Mouse (Mus musculus) gastrocnemius, postnatal 14 days (tissue): ENCODE data around the gene Ccdc187. TPM values are rescaled to one million over a fixed set of nuclear protein-coding genes. Genes with fewer than 3 reads are reported as not detected.

Experiments used
- DNase-seq: peaks from one replicate; pipeline ENCODE4 v3.0.0; 2021; ENCODE audit warnings: mixed read lengths
- intact Hi-C: fragments of 180-260 bp; cut with DNase I; formaldehyde crosslinking; loops from one replicate; pipeline ENCODE4 v1.15.1; 2025; ENCODE audit warnings: low total_unique reads
- long read RNA-seq, 2 experiments: library from polyadenylated mRNA; stranded (forward); transcript quantifications; one replicate each; pipeline ENCODE4 v2.0.0; 2021
- total RNA-seq, 2 experiments: library from RNA; stranded (reverse); gene quantifications; 2 replicates each; pipeline ENCODE4 v1.2.3; 2021

Gene Ccdc187
- total RNA-seq, result under 1 TPM; 0.04 to 0.09 TPM
- long read RNA-seq, experiment 1, result 0 reads
- long read RNA-seq, experiment 2, result 0 reads

- intact Hi-C loops, result no loop called here
- no peak for DNase-seq
Observed at GRCm38 (mm10) chr2:26294457-26294856, at the start of gene Ccdc187. Gene Ccdc187, minus strand, starts transcription at chr2:26294557.

- intact Hi-C loops, result no loop called here
Observed at GRCm38 (mm10) chr2:26342609-26343490, 48.5 kb upstream of the Ccdc187 start.

GRCm38 (mm10) chr2:26342044-26342443 is 47.7 kb upstream of the Ccdc187 start:
- peak; percentile 74 for DNase-seq
- intact Hi-C loops, result no loop called here

More at GRCm38 (mm10) chr2:26342609-26343490, 48.5 kb upstream of the Ccdc187 start:
- DNase-seq, result no peak

GRCm38 (mm10) chr2:26341510-26341981 is 47.2 kb upstream of the Ccdc187 start:
- intact Hi-C loops, result no loop called here
- no peak for DNase-seq

- DNase-seq, result no peak
- intact Hi-C loops, result no loop called here
Observed at GRCm38 (mm10) chr2:26339204-26339551, 44.8 kb upstream of the Ccdc187 start.

- intact Hi-C loops, result no loop called here
- DNase-seq, result no peak
Observed at GRCm38 (mm10) chr2:26338302-26339203, 44.2 kb upstream of the Ccdc187 start.

DNA sequence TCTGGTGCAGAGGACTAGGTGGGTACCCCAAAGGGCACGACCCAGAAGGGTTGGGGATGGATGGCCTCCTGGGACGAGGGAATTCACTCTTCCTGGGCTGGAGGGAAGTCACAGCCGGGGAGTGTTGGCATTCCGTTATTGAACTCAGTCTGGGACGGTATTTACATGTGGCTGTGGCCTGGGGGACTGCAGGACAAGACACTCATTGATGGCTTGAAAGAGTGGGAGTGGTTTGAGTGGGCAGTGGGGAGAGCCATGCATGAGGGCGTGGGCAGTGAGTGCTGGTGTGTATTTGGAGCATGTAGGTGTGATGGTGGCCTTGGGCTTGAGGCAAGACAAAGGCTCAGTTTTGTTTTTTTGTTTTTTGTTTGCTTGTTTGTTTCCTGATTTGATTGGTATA is 36.3 kb upstream of the Ccdc187 start:
- no peak for DNase-seq
- intact Hi-C loops, result no loop called here

- DNase-seq, result no peak
- intact Hi-C loops, result no loop called here
Observed at GRCm38 (mm10) chr2:26330056-26330468, 35.7 kb upstream of the Ccdc187 start.

GRCm38 (mm10) chr2:26329402-26329801 is 35.0 kb upstream of the Ccdc187 start:
- intact Hi-C loops, result loop anchor here (5.0 kb wide), 1 partner anchor 238 kb away; no protein-coding TSS in a partner anchor

GRCm38 (mm10) chr2:26327852-26328251 is 33.5 kb upstream of the Ccdc187 start:
- intact Hi-C loops, result loop anchor here (5.0 kb wide), 1 partner anchor 239 kb away; no protein-coding TSS in a partner anchor
- DNase-seq, result peak; percentile 7

More at GRCm38 (mm10) chr2:26329402-26329801, 35.0 kb upstream of the Ccdc187 start:
- peak; percentile 55 for DNase-seq

- intact Hi-C loops, result loop anchor here (5.0 kb wide), 1 partner anchor 242 kb away; no protein-coding TSS in a partner anchor
Observed at GRCm38 (mm10) chr2:26325386-26326181, 31.2 kb upstream of the Ccdc187 start.

DNA sequence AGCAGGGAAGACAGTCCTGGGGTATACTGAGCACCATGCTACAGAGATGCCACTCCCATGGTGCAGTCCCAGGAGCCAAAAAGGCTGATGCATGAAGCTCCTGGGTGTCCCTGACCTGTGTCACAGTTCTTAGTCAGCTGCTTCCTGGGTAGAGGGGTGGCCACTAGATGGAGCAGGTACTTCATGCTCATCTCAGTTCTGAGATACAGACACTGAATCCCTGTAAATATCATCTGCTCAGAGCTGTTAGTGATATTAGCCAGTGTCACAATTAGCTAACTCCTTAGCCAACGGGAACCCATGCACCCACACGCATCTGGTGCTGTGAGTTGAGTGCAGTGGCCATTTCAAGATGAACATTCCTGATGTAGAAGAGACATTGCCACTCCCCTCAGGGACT is 30.6 kb upstream of the Ccdc187 start:
- intact Hi-C loops, result loop anchor here (5.0 kb wide), 1 partner anchor 242 kb away; no protein-coding TSS in a partner anchor
- peak; percentile 17 for DNase-seq

More at GRCm38 (mm10) chr2:26325386-26326181, 31.2 kb upstream of the Ccdc187 start:
- DNase-seq, result peak; percentile 75

DNA sequence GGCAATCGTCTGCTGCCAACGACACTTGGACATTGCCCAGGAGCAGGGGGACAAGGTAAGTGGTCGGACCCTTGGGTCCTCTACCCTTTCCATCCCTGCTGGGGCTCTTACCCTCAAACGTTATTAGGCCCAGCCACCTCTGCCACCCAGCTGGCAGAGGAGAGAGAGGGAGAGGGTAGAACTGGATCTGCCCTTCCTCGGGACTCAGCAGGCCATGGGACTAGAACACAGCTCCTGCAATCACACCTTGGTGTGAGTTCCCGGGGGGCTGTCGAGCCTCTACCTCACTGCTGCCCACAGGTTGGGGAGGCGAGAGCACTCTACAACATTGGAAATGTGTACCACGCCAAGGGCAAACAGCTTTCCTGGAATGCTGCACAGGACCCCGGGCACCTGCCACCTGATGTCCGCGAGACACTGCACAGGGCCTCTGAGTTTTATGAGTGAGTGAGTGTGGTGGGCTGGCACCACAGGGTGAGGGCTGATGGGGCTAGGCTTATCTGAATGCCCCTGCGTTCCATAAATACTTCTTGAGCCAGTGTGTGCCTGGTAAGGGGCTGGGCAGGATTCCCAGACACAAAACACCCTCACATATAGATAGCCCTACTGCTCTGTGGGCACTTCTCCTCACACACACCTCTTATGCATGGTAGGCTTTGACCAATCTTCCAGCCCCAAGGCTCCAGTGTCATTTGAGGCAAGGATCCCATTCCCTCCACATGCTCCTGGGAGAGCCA is 29.4 kb upstream of the Ccdc187 start:
- peak; percentile 3 for DNase-seq
- intact Hi-C loops, result no loop called here

- intact Hi-C loops, result no loop called here
- DNase-seq, result peak; percentile 4
Observed at GRCm38 (mm10) chr2:26320245-26321185, 26.2 kb upstream of the Ccdc187 start.

DNA sequence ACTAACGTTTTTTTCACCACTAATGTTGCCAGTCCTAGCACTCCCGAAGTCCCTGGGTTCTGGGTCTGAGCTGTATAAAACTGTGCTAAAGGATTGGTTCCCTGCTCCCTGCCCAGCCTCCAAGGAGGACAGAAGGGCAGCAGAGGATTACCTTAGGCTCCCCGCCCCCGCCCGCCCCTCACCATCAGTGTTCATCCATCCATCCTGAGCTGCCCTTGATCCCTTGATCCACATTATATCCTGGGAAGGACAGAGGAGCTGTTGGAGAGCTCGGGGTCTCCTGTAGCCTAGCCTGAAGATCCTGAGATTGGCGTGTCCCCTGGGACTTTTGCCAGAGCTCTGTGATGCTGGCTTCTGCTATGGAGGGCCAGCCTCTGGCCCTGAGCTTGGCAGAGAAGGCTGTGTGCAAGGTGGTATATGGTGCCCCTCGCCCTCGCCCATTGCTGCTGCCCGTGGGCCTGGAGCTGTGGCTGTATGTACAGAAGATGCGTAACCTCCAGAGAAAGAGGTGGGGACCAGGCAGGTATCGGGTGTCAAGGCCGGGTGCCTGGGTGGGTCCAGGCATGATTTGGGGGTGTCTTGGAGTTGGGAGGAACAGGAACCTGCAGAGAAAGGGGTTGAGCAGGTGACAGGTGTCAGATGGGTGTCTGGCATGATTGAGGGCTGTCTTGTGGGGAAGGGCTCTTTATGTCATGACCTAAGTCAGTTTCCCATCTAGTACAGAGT is 25.3 kb upstream of the Ccdc187 start:
- peak; percentile 3 for DNase-seq
- intact Hi-C loops, result no loop called here

- no peak for DNase-seq
- intact Hi-C loops, result no loop called here
Observed at GRCm38 (mm10) chr2:26319109-26319508, 24.8 kb upstream of the Ccdc187 start.
